Mouse (Mus musculus) neural tube, embryonic 13.5 days (tissue): ENCODE data around the gene Plscr5. TPM values are rescaled to one million over a fixed set of nuclear protein-coding genes. Genes with fewer than 3 reads are reported as not detected.
A peak's percentile ranks its signal among the peaks of the same experiment; 100 is the strongest.

Experiments used
- ATAC-seq: fragments of 200-750 bp; cut with Nextera tagmentation; 2 replicates; pipeline ENCODE4 v1.8.0; 2017; ENCODE audit warnings: low read depth, mild to moderate bottlenecking, moderate TSS enrichment, moderate library complexity
- H3K27ac ChIP-seq: fragments of 300-500 bp; sonication (generic); replicated peaks from 2 replicates; pipeline ENCODE4 v1.5.1; 2015; ENCODE audit warnings: moderate library complexity, mild to moderate bottlenecking, inconsistent platforms
- H3K27me3 ChIP-seq: fragments of 300-500 bp; sonication (generic); 2 replicates; pipeline ENCODE4 v1.6.1; 2015; ENCODE audit warnings: mild to moderate bottlenecking, inconsistent platforms
- H3K36me3 ChIP-seq: fragments of 300-500 bp; sonication (generic); 2 replicates; pipeline ENCODE4 v1.6.1; 2015; ENCODE audit warnings: mild to moderate bottlenecking, inconsistent platforms
- H3K4me1 ChIP-seq: fragments of 300-500 bp; sonication (generic); replicated peaks from 2 replicates; pipeline ENCODE4 v1.6.1; 2015; ENCODE audit warnings: inconsistent platforms
- H3K4me2 ChIP-seq: fragments of 300-500 bp; sonication (generic); 2 replicates; pipeline ENCODE4 v1.6.1; 2015; ENCODE audit warnings: inconsistent platforms, mild to moderate bottlenecking, moderate library complexity
- H3K4me3 ChIP-seq: fragments of 300-500 bp; sonication (generic); 2 replicates; pipeline ENCODE4 v1.5.1; 2015; ENCODE audit warnings: mild to moderate bottlenecking, inconsistent platforms
- H3K9ac ChIP-seq: fragments of 300-500 bp; sonication (generic); 2 replicates; pipeline ENCODE4 v1.6.1; 2015; ENCODE audit warnings: moderate library complexity, mild to moderate bottlenecking, inconsistent platforms
- H3K9me3 ChIP-seq: fragments of 300-500 bp; sonication (generic); 2 replicates; pipeline ENCODE4 v1.6.1; 2016; ENCODE audit warnings: inconsistent platforms
- WGBS: fragments of 180-500 bp; shearing (Covaris S2); methylation state at CpG from one replicate; pipeline ENCODE4 v1.1.7; 2015; 5-methylcytosine and 5-hydroxymethylcytosine counted together
- polyA plus RNA-seq: library from polyadenylated mRNA; unstranded; fragments of >200 nt; fragmentation: Nextera tagmentation; extraction: Ambion mirVana; gene quantifications from 2 replicates; pipeline ENCODE4 v1.2.1, GENCODE M21; 2015

Gene Plscr5
- polyA plus RNA-seq, 1 experiment from 2014 or later, result 1.2 TPM

- H3K4me1 ChIP-seq, result no peaks in the 10 kb centered on the region
- no peak overlapping the region for H3K9ac ChIP-seq
- H3K4me3 ChIP-seq, result no peak overlapping the region
- no peak overlapping the region for H3K27ac ChIP-seq
- whole genome bisulfite sequencing, result 87% methylated on average over 11 of the region's 11 CpGs
- H3K36me3 ChIP-seq, result no peaks in the 10 kb centered on the region
- H3K4me2 ChIP-seq, result no peak overlapping the region
- no peaks in the 10 kb centered on the region for H3K9me3 ChIP-seq
- H3K27me3 ChIP-seq, result no peaks in the 10 kb centered on the region
- no peak for ATAC-seq
These were observed 42.2 kb downstream of the Plscr5 start for GRCm38 (mm10) chr9:92234901-92235458.

GRCm38 (mm10) chr9:92248773-92249446, 56.2 kb downstream of the Plscr5 start:
- Histone ChIP-seq H3K27me3 (0 out of 2 replicates have a peak, but pooled peaks cover 5% of the 10 kb centered on the region), H3K36me3 (no peaks in the 10 kb centered on the region), H3K4me2 (no peak overlapping the region), H3K9ac (no peak overlapping the region), H3K4me3 (no peak overlapping the region), H3K4me1 (peaks cover 12% of the 10 kb centered on the region), H3K9me3 (no peaks in the 10 kb centered on the region), H3K27ac (no peak overlapping the region)
- no peak for ATAC-seq
- WGBS, result 87% methylated on average over 7 of the region's 7 CpGs

GRCm38 (mm10) chr9:92249447-92249852, 56.7 kb downstream of the Plscr5 start, which contains the start of gene Plscr1:
Gene Plscr1, plus strand, starts transcription at chr9:92249750.
- Histone ChIP-seq H3K9ac (peak within 1 kb of the TSS; percentile 76), H3K36me3 (no peaks in the 10 kb centered on the region), H3K9me3 (no peaks in the 10 kb centered on the region), H3K4me2 (peak within 1 kb of the TSS; percentile 71), H3K4me3 (peak within 1 kb of the TSS; percentile 67), H3K4me1 (peaks cover 12% of the 10 kb centered on the region), H3K27ac (peak within 1 kb of the TSS; percentile 20), H3K27me3 (0 out of 2 replicates have a peak, but pooled peaks cover 5% of the 10 kb centered on the region)
- ATAC-seq, result no peak
- 38% methylated on average over 7 of the region's 7 CpGs for WGBS

- ATAC-seq, result peak; percentile 96
- H3K4me2 ChIP-seq, result peak overlapping the region; percentile 71
- peak overlapping the region; percentile 20 for H3K27ac ChIP-seq
- peak overlapping the region; percentile 67 for H3K4me3 ChIP-seq
- no peaks in the 10 kb centered on the region for H3K36me3 ChIP-seq
- 1% methylated on average over 40 of the region's 40 CpGs for WGBS
- peak overlapping the region; percentile 76 for H3K9ac ChIP-seq
- peaks cover 12% of the 10 kb centered on the region for H3K4me1 ChIP-seq
- H3K27me3 ChIP-seq, result 0 out of 2 replicates have a peak, but pooled peaks cover 5% of the 10 kb centered on the region
- H3K9me3 ChIP-seq, result no peaks in the 10 kb centered on the region
These were observed 57.4 kb downstream of the Plscr5 start for GRCm38 (mm10) chr9:92249987-92250772.

- Histone ChIP-seq H3K4me1 (peaks cover 12% of the 10 kb centered on the region), H3K27me3 (0 out of 2 replicates have a peak, but pooled peaks cover 5% of the 10 kb centered on the region), H3K9me3 (no peaks in the 10 kb centered on the region), H3K27ac (no peak overlapping the region), H3K4me3 (no peak overlapping the region), H3K36me3 (no peaks in the 10 kb centered on the region), H3K9ac (no peak overlapping the region), H3K4me2 (no peak overlapping the region)
- ATAC-seq, result no peak
- 86% methylated on average over 5 of the region's 5 CpGs for WGBS
These were observed 60.0 kb downstream of the Plscr5 start for GRCm38 (mm10) chr9:92252718-92253117.

- Histone ChIP-seq H3K27ac (no peak overlapping the region), H3K27me3 (0 out of 2 replicates have a peak, but pooled peaks cover 5% of the 10 kb centered on the region), H3K4me3 (no peak overlapping the region), H3K36me3 (no peaks in the 10 kb centered on the region), H3K9me3 (no peaks in the 10 kb centered on the region), H3K4me2 (no peak overlapping the region), H3K9ac (no peak overlapping the region), H3K4me1 (peaks cover 12% of the 10 kb centered on the region)
- ATAC-seq, result no peak
- WGBS, result 93% methylated on average over 10 of the region's 10 CpGs
These were observed 61.0 kb downstream of the Plscr5 start for GRCm38 (mm10) chr9:92253585-92254321.

Other genes with a start within 250 kb of the Plscr5 start
- gene Plscr1, start 56.8 kb downstream of the Plscr5 start, polyA plus RNA-seq, result 10.6 and 10.9 TPM in 2 replicates
- gene Plscr2, start 82.7 kb downstream of the Plscr5 start, polyA plus RNA-seq, result 1.1 and 1.3 TPM in 2 replicates
- gene 1700057G04Rik, start 116.4 kb downstream of the Plscr5 start, polyA plus RNA-seq, result not detected in 2 replicates